Mouse (Mus musculus): ENCODE data around the gene Cutc.

GRCm38 (mm10) chr19:43792537-43792936, 39.7 kb downstream of the Cutc start:
- TF ChIP-seq ZNF384 (IDR thresholded peaks at IDR 0.05; ENCODE audit: low read depth, low read length) (no peak), HCFC1 (IDR thresholded peaks at IDR 0.05; ENCODE audit: borderline replicate concordance, insufficient read depth, low read length) (no peak), ZC3H11A (IDR thresholded peaks at IDR 0.05; ENCODE audit: borderline replicate concordance, low read depth, low read length) (no peak), MAFK (IDR thresholded peaks at IDR 0.05; ENCODE audit: insufficient read depth, low read depth, low read length) (no peak), CHD2 (IDR thresholded peaks at IDR 0.05; ENCODE audit: low read depth, low read length) (no peak)

All from ES-E14 (cell line).